Mouse (Mus musculus) lung, embryonic 14.5 days (tissue): ENCODE results near the gene Tmem14c. TPM values are rescaled to one million over a fixed set of nuclear protein-coding genes. Genes with fewer than 3 reads are reported as not detected.
"Not testable (repeated sequence)": the region's sequence is repeated elsewhere in the genome, so short reads cannot be mapped to it uniquely, and the experiment has no call there.

ENCODE experiments used
- ATAC-seq: fragments of 200-750 bp; cut with Nextera tagmentation; 2 replicates; pipeline ENCODE4 v1.8.0; 2017; ENCODE audit warnings: mild to moderate bottlenecking, moderate TSS enrichment, moderate library complexity; ENCODE audit not compliant: insufficient read depth
- DNase-seq: peaks from one replicate; pipeline ENCODE4 v3.0.0-alpha.2; 2015
- H3K27ac ChIP-seq: fragments of 300-500 bp; sonication (generic); 2 replicates; pipeline ENCODE4 v1.5.1; 2014; ENCODE audit warnings: low read depth, mild to moderate bottlenecking, moderate library complexity
- H3K27me3 ChIP-seq: fragments of 300-500 bp; sonication (generic); 2 replicates; pipeline ENCODE4 v1.6.1; 2014; ENCODE audit warnings: low read length, control low read depth; ENCODE audit not compliant: insufficient read depth
- H3K36me3 ChIP-seq: fragments of 300-500 bp; sonication (generic); 2 replicates; pipeline ENCODE4 v1.6.1; 2014; ENCODE audit warnings: control low read depth; ENCODE audit not compliant: insufficient read depth
- H3K4me1 ChIP-seq: fragments of 300-500 bp; sonication (generic); 2 replicates; pipeline ENCODE4 v1.6.1; 2014; ENCODE audit warnings: antibody characterized with exemption, control low read depth; ENCODE audit not compliant: insufficient read depth
- H3K4me2 ChIP-seq: fragments of 300-500 bp; sonication (generic); 2 replicates; pipeline ENCODE4 v1.6.1; 2014; ENCODE audit warnings: mild to moderate bottlenecking
- H3K4me3 ChIP-seq: fragments of 300-500 bp; sonication (generic); 2 replicates; pipeline ENCODE4 v1.5.1; 2014; ENCODE audit warnings: low read depth, low read length
- H3K9ac ChIP-seq: fragments of 300-500 bp; sonication (generic); 2 replicates; pipeline ENCODE4 v1.6.1; 2014
- H3K9me3 ChIP-seq: fragments of 300-500 bp; sonication (generic); 2 replicates; pipeline ENCODE4 v1.6.1; 2016; ENCODE audit warnings: low read depth, low read length, control low read depth
- CTCF ChIP-seq: IDR thresholded peaks from 2 replicates; pipeline ENCODE4 v1.5.1; 2016; ENCODE audit warnings: antibody characterized with exemption, low read depth
- WGBS: fragments of 180-500 bp; shearing (Covaris S2); extraction: QIAGEN DNeasy Blood & Tissue Kit; methylation state at CpG from one replicate; pipeline ENCODE4 v1.1.7; 2014; 5-methylcytosine and 5-hydroxymethylcytosine counted together
- polyA plus RNA-seq: library from polyadenylated mRNA; unstranded; fragments of >200 nt; fragmentation: Nextera tagmentation; extraction: Ambion mirVana; gene quantifications from 2 replicates; pipeline ENCODE4 v1.2.1, GENCODE M21; 2014

Gene Tmem14c
- polyA plus RNA-seq, 1 experiment from 2014 or later, result 229 TPM

- H3K9me3 ChIP-seq, result no peaks in the 10 kb centered on the region
- H3K4me2 ChIP-seq, result peak overlapping the region; percentile 21
- H3K4me3 ChIP-seq, result no peak overlapping the region
- ATAC-seq (peak; percentile 52; the same call in 1 of the 2 replicates), DNase-seq (peak; percentile 43)
- H3K27me3 ChIP-seq, result no peaks in the 10 kb centered on the region
- 7% methylated on average over 8 of the region's 8 CpGs for WGBS
- H3K27ac ChIP-seq, result peak overlapping the region; percentile 6; the same call in 1 of the 2 replicates
- no peak for TF ChIP-seq CTCF
- peaks cover 10% of the 10 kb centered on the region; the same call in 1 of the 2 replicates for H3K4me1 ChIP-seq
- no peak overlapping the region for H3K9ac ChIP-seq
- H3K36me3 ChIP-seq, result no peaks in the 10 kb centered on the region
These were observed 21.4 kb upstream of the Tmem14c start for GRCm38 (mm10) chr13:40994487-40995263.

GRCm38 (mm10) chr13:40998537-40998936 lies 17.6 kb upstream of the Tmem14c start:
- not testable (repeated sequence) for ATAC-seq, H3K36me3 ChIP-seq, H3K27me3 ChIP-seq, H3K9ac ChIP-seq, H3K4me3 ChIP-seq, H3K4me2 ChIP-seq, DNase-seq, H3K9me3 ChIP-seq, H3K27ac ChIP-seq
- WGBS, result 86% methylated on average over 5 of the region's 5 CpGs
- H3K4me1 ChIP-seq, result peaks cover 15% of the 10 kb centered on the region; the same call in 1 of the 2 replicates

- Histone ChIP-seq H3K4me3 (peak overlapping the region; percentile 93), H3K9ac (peak overlapping the region; percentile 78), H3K27me3 (no peaks in the 10 kb centered on the region), H3K4me1 (0 out of 2 replicates have a peak, but pooled peaks cover 4% of the 10 kb centered on the region), H3K9me3 (no peaks in the 10 kb centered on the region), H3K4me2 (peak overlapping the region; percentile 77), H3K36me3 (peaks cover 11% of the 10 kb centered on the region), H3K27ac (peak overlapping the region; percentile 99)
- peak; percentile 50 for ATAC-seq
- peak; percentile 36 for DNase-seq
- TF ChIP-seq CTCF, result peak; percentile 53
- WGBS, result under 1% methylated on average over 25 of the region's 25 CpGs
These were observed 15.8 kb upstream of the Tmem14c start for GRCm38 (mm10) chr13:41000140-41000925.

- H3K36me3 ChIP-seq, result peaks cover 18% of the 10 kb centered on the region
- H3K4me1 ChIP-seq, result 0 out of 2 replicates have a peak, but pooled peaks cover 4% of the 10 kb centered on the region
- no peak for TF ChIP-seq CTCF
- H3K4me2 ChIP-seq, result peak within 1 kb of the TSS; percentile 77
- H3K9me3 ChIP-seq, result no peaks in the 10 kb centered on the region
- H3K27me3 ChIP-seq, result no peaks in the 10 kb centered on the region
- peak within 1 kb of the TSS; percentile 99 for H3K27ac ChIP-seq
- under 1% methylated on average over 58 of the region's 58 CpGs for WGBS
- ATAC-seq, result peak; percentile 96
- peak within 1 kb of the TSS; percentile 93 for H3K4me3 ChIP-seq
- peak within 1 kb of the TSS; percentile 78 for H3K9ac ChIP-seq
- DNase-seq, result peak; percentile 96
These were observed 15.0 kb upstream of the Tmem14c start, which contains the start of gene Pak1ip1 for GRCm38 (mm10) chr13:41000926-41001639. Gene Pak1ip1 (plus strand): TSS chr13:41001023.

GRCm38 (mm10) chr13:41002001-41002400 lies 14.1 kb upstream of the Tmem14c start:
- Histone ChIP-seq H3K27me3 (no peaks in the 10 kb centered on the region), H3K4me3 (peak overlapping the region; percentile 93), H3K4me1 (0 out of 2 replicates have a peak, but pooled peaks cover 4% of the 10 kb centered on the region), H3K9ac (no peak overlapping the region), H3K4me2 (peak overlapping the region; percentile 77), H3K27ac (no peak overlapping the region), H3K36me3 (peaks cover 28% of the 10 kb centered on the region), H3K9me3 (no peaks in the 10 kb centered on the region)
- no peak for TF ChIP-seq CTCF
- DNase-seq (no peak), ATAC-seq (no peak)
- 79% methylated on average over 5 of the region's 5 CpGs for WGBS

- Histone ChIP-seq H3K4me1 (0 out of 2 replicates have a peak, but pooled peaks cover 4% of the 10 kb centered on the region), H3K36me3 (peaks cover 68% of the 10 kb centered on the region), H3K9ac (no peak overlapping the region), H3K4me2 (no peak overlapping the region), H3K27ac (no peak overlapping the region), H3K27me3 (no peaks in the 10 kb centered on the region), H3K9me3 (no peaks in the 10 kb centered on the region), H3K4me3 (no peak overlapping the region)
- ATAC-seq (no peak), DNase-seq (no peak)
- TF ChIP-seq CTCF, result no peak
- 89% methylated on average over 4 of the region's 4 CpGs for WGBS
These were observed 9.8 kb upstream of the Tmem14c start for GRCm38 (mm10) chr13:41006244-41006643.
